Mouse (Mus musculus): ENCODE measurements around the gene Drg1. TPM values are rescaled to one million over a fixed set of nuclear protein-coding genes. Genes with fewer than 3 reads are reported as not detected.

The Drg1 gene
- 215 and 221 TPM in 2 replicates for polyA plus RNA-seq (2015; fragmentation: Nextera tagmentation; extraction: Ambion mirVana)

DNA sequence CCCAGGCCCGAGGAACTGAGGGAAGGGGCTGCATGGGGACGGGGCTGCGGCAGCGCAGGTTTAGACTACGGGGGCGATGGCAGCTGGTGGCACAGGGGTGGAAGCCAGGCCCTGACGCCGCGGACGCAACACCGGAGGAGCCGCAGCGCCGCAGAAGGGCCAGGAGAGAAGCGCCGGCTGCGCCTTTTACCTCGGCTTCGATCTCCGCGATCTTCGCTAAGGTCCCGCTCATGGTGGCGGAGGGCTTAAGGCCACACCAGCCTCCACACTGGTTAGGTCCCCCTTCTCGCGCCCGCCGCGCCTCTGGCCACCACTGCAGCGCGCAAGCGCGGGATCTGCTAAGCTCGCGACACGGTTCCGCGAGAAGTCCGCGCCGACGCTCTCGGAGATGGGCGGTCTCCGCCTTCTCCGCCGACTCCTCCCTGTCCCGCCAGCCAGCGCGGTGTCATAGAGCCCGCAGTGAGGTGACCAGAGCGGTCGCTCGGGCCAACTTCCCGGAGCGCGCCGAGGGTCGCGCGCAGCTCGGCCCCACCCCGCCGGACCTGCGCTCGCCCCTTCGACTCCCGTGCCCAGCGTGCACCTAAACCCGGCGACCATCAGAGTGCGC is at the start of gene Drg1:
Gene Drg1 (minus strand): TSS at position 337 of the 607 bp plus-strand sequence.
- H3K27me3 ChIP-seq (replicated peaks), result no peaks in the 10 kb centered on the region
- peak within 1 kb of the TSS; percentile 96 for H3K27ac ChIP-seq
- H3K4me3 ChIP-seq, result peak within 1 kb of the TSS; percentile 92
- no peaks in the 10 kb centered on the region for H3K9me3 ChIP-seq
- under 1% methylated on average over 72 of the region's 72 CpGs for WGBS
- H3K9ac ChIP-seq, result peak within 1 kb of the TSS; percentile 99
- peaks cover 33% of the 10 kb centered on the region for H3K4me1 ChIP-seq
- peak within 1 kb of the TSS; percentile 64 for H3K4me2 ChIP-seq
- H3K36me3 ChIP-seq (replicated peaks), result peaks cover 16% of the 10 kb centered on the region
- peak; percentile 99 for ATAC-seq (replicated peaks)

DNA sequence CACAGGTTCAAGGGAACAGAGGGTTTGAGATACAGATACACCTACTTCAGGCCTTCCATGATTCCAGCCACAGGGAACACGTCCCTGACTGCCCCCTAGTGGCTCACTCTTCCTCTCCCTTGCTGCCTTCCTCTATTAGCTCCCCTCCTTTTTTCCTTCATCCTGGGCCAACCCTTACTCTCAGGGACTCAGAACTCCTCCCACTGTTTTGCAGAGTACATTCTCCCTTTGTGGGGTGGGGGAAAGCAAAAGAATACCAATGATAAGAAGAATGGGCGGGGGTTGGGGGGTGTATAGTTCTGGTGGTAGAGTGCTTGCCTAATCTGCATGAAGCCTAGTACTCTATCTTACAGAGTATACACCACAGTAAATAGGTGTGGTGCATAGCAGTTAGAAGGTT is 47.9 kb upstream of the Drg1 start:
- WGBS, result 29% methylated on average over 2 of the region's 2 CpGs
- Histone ChIP-seq H3K4me2 (no peak overlapping the region), H3K4me3 (no peak overlapping the region), H3K27ac (no peak overlapping the region), H3K9ac (no peak overlapping the region), H3K9me3 (no peaks in the 10 kb centered on the region), H3K36me3 (replicated peaks) (peaks cover 16% of the 10 kb centered on the region), H3K27me3 (replicated peaks) (no peaks in the 10 kb centered on the region), H3K4me1 (no peaks in the 10 kb centered on the region)
- ATAC-seq (replicated peaks), result 0 out of 2 replicates have a peak, but pooled peaks have one; percentile 35

DNA sequence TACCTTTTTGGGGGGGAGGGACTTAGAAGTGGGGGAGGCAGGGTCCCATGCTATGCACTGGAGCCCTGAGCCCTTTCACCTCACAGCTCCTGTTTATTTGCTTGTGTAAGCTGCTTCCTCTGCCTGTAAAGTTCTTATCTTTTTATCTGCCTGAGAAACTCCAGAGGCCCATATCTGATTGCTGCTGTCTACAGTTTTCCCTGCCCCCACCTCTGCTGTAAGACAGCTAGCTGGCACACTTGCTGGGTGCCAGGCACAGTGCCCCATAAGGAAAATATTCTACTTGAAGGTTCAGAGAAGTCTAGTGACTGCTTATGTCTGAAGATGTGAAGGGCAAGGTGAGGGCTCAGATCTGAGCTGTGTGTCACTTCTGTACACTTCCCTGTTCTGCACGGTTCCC is 47.1 kb upstream of the Drg1 start:
- Histone ChIP-seq H3K4me1 (no peaks in the 10 kb centered on the region), H3K4me2 (no peak overlapping the region), H3K9me3 (no peaks in the 10 kb centered on the region), H3K4me3 (no peak overlapping the region), H3K9ac (no peak overlapping the region), H3K36me3 (replicated peaks) (peaks cover 25% of the 10 kb centered on the region), H3K27me3 (replicated peaks) (no peaks in the 10 kb centered on the region), H3K27ac (no peak overlapping the region)
- 93% methylated on average over 1 of the region's 1 CpGs for WGBS
- no peak for ATAC-seq (replicated peaks)

DNA sequence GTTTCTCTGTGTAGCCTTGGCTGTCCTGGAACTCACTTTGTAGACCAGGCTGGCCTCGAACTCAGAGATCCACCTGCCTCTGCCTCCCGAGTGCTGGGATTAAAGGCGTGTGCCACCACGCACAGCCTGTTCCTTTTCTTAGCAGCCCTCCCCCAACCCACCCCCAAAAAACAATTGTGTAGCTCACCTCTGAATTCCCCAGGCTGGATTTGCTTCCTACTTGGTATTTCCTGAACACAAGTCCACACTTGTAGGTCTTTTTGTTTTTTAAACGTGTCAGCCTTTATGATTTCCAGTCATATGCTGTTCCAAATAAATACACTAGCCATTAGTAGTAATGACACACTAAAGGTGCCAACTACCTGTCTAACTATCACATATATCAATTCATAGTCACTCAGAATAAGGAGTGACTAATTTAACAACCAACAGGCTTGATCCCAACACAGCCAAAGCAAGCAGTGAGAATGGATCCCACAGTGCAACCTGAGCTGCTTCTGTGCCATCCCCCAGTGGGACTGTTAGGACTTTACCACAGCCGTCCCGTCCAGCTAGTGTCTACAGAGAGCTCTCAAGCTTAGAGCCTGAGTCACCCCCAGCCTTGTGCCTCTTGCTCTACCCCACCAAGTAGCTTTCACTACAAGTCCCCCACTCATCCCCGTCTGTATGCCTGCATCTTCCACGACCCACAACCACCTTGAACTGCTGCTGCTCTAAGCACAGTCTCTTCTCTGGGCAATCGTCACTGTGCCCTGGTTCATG is 45.6 kb upstream of the Drg1 start:
- no peaks in the 10 kb centered on the region for H3K4me1 ChIP-seq
- ATAC-seq (replicated peaks), result no peak
- WGBS, result 91% methylated on average over 10 of the region's 10 CpGs
- H3K9me3 ChIP-seq, result no peaks in the 10 kb centered on the region
- H3K27ac ChIP-seq, result no peak overlapping the region
- H3K36me3 ChIP-seq (replicated peaks), result peaks cover 40% of the 10 kb centered on the region
- H3K4me2 ChIP-seq, result no peak overlapping the region
- no peaks in the 10 kb centered on the region for H3K27me3 ChIP-seq (replicated peaks)
- H3K9ac ChIP-seq, result no peak overlapping the region
- H3K4me3 ChIP-seq, result no peak overlapping the region

DNA sequence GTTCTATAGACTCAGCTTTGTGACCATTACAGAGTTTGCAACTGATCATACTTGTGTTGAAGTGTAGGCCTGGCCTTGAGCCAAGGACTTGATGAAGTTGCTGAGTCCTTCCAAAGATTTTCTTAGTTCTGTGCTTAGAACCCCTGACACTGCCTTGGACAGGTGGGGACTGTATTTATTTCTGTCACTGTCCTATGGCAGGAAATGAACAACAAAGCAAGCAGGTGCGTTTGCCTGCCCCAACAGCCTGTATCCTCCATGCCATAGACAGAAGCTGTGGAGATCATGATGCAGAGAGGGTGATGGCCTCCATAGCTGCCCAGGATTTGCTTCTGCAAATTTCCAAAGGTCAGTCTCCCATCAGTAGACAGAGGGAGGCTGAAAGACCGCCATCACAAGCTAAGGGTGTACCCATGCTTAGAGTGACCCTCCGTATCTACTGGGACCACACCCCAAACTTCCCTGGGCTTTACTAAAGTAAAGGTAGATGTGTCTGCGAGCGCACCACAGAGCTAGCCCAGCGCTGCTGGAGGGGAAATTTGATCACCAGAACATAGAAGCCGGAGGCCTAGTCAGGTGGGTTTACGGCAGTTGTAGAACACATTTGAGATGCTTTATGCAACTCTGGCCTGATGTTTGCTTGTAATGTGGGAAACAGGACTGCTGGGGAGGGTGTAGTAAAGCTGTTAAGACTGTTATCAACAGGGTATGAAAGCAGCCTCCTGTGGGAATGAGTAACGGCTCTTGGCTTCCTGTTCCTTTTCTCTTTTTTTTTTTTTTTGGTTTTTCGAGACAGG is 44.8 kb upstream of the Drg1 start:
- 88% methylated on average over 10 of the region's 10 CpGs for WGBS
- Histone ChIP-seq H3K9me3 (no peaks in the 10 kb centered on the region), H3K36me3 (replicated peaks) (peaks cover 48% of the 10 kb centered on the region), H3K9ac (no peak overlapping the region), H3K27me3 (replicated peaks) (no peaks in the 10 kb centered on the region), H3K4me3 (no peak overlapping the region), H3K4me2 (no peak overlapping the region), H3K27ac (no peak overlapping the region), H3K4me1 (no peaks in the 10 kb centered on the region)
- no peak for ATAC-seq (replicated peaks)

DNA sequence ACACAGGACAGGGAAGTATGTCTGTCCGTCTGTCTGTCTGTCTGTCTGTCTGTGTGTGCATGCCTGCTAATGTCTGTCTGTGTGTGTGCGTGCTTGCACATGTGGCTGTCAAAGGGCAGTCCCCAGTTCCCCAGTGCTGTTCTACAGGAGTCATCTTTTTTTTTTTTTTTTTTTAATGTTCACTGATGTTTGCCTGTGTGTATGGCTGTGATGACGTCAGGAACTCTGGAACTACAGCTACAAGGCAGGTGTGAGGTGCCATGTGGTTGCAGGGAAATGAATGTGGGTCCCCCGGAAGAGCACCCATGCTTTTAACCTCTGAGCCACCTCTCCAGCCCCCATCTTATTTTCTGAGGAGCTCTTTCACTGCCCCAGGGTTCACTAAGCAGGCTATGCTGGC is 43.7 kb upstream of the Drg1 start:
- H3K9ac ChIP-seq, result no peak overlapping the region
- H3K4me2 ChIP-seq, result no peak overlapping the region
- H3K27ac ChIP-seq, result no peak overlapping the region
- WGBS, result 89% methylated on average over 4 of the region's 4 CpGs
- no peaks in the 10 kb centered on the region for H3K27me3 ChIP-seq (replicated peaks)
- H3K36me3 ChIP-seq (replicated peaks), result peaks cover 56% of the 10 kb centered on the region
- H3K9me3 ChIP-seq, result no peaks in the 10 kb centered on the region
- ATAC-seq (replicated peaks), result no peak
- no peaks in the 10 kb centered on the region for H3K4me1 ChIP-seq
- H3K4me3 ChIP-seq, result no peak overlapping the region

DNA sequence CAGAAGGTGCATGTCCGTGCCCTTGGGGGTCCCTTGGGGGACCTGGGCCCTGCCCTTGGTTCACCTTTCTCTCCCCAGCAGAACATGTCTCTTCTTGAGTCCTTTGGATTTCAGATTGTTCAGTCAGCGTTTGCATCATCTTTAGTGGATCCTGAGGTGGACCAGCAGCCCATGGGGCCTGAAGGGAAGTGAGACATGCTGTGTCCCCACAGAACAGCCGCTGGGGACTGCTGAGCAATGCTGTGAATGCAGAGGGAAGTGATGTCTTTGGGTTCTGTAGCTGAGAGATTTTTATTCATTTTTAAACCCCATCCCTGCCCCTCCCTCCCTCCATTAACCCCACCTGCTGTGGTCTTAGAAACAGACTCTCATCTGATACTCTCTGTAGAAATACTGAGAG is 41.7 kb upstream of the Drg1 start:
- H3K4me1 ChIP-seq, result no peaks in the 10 kb centered on the region
- no peak overlapping the region for H3K4me3 ChIP-seq
- H3K4me2 ChIP-seq, result no peak overlapping the region
- H3K27me3 ChIP-seq (replicated peaks), result no peaks in the 10 kb centered on the region
- 97% methylated on average over 3 of the region's 3 CpGs for WGBS
- no peak for ATAC-seq (replicated peaks)
- no peak overlapping the region for H3K9ac ChIP-seq
- no peak overlapping the region for H3K27ac ChIP-seq
- peaks cover 69% of the 10 kb centered on the region for H3K36me3 ChIP-seq (replicated peaks)
- H3K9me3 ChIP-seq, result no peaks in the 10 kb centered on the region

DNA sequence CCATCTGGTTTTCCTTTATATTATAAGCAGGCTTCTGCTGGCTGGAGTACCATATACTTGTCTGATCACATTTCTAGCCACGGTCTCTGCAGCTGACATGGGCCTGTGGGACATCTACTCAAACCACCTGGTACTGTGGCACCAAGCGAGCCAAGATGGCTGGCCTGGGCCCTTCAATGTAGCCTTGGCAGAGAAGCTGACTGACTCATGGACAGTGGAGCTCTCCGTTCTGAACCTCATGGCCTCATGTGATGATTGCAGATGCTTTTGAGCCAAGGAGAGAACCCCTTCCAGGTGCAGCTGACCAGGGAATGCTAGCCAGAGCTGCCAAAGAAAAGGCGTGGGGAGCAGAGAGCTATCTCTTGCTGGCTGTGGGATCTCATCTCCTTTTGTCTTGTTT is 39.6 kb upstream of the Drg1 start:
- Histone ChIP-seq H3K27me3 (replicated peaks) (no peaks in the 10 kb centered on the region), H3K4me1 (no peaks in the 10 kb centered on the region), H3K36me3 (replicated peaks) (peaks cover 77% of the 10 kb centered on the region), H3K4me3 (no peak overlapping the region), H3K27ac (no peak overlapping the region), H3K9ac (no peak overlapping the region), H3K4me2 (no peak overlapping the region), H3K9me3 (no peaks in the 10 kb centered on the region)
- 93% methylated on average over 4 of the region's 4 CpGs for WGBS
- no peak for ATAC-seq (replicated peaks)

DNA sequence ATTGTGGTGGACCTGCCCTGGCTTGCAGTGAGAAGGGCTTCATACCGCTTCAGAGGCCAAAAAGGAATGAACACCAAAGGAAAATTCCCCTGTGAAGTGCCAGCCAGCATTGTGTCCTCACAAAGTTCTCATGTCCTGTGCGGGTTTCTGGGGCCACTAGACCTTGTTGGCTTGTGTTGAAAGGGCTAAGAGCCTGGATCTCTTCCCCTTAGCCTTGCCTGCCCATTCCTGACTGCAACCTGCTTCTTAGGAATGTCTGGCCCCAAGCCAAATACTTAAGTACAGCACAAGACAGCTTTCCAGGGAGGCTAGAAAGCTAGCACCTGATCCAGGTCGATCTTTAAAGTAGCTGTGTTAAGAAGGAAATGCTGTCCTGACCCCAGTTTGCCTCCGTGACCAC is 36.6 kb upstream of the Drg1 start:
- no peaks in the 10 kb centered on the region for H3K9me3 ChIP-seq
- H3K4me1 ChIP-seq, result no peaks in the 10 kb centered on the region
- H3K4me3 ChIP-seq, result no peak overlapping the region
- H3K4me2 ChIP-seq, result no peak overlapping the region
- peaks cover 73% of the 10 kb centered on the region for H3K36me3 ChIP-seq (replicated peaks)
- H3K9ac ChIP-seq, result no peak overlapping the region
- WGBS, result 88% methylated on average over 4 of the region's 4 CpGs
- ATAC-seq (replicated peaks), result no peak
- H3K27ac ChIP-seq, result no peak overlapping the region
- no peaks in the 10 kb centered on the region for H3K27me3 ChIP-seq (replicated peaks)

DNA sequence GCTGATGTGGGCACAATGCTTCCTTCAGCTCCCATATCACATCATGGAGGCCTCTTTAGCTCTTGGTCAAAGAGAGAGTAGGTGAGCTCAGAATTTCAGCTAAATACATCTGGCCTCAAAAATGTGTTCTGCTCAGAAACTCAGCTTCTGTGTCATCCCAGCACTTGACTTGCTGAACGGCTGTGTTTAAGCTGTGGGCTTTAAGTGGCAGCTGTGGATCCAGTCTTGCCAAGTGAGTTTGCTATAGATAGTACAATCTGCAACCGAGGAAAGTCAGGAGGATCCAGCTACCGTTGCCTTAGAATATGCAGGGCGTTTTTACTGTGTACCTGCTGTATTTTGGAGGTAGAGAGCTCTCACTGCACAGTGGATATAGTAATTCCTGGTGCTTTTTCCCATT is 36.2 kb upstream of the Drg1 start:
- Histone ChIP-seq H3K9ac (no peak overlapping the region), H3K9me3 (no peaks in the 10 kb centered on the region), H3K36me3 (replicated peaks) (peaks cover 69% of the 10 kb centered on the region), H3K27ac (no peak overlapping the region), H3K27me3 (replicated peaks) (no peaks in the 10 kb centered on the region), H3K4me2 (no peak overlapping the region), H3K4me1 (no peaks in the 10 kb centered on the region), H3K4me3 (no peak overlapping the region)
- 91% methylated on average over 4 of the region's 4 CpGs for WGBS
- no peak for ATAC-seq (replicated peaks)

DNA sequence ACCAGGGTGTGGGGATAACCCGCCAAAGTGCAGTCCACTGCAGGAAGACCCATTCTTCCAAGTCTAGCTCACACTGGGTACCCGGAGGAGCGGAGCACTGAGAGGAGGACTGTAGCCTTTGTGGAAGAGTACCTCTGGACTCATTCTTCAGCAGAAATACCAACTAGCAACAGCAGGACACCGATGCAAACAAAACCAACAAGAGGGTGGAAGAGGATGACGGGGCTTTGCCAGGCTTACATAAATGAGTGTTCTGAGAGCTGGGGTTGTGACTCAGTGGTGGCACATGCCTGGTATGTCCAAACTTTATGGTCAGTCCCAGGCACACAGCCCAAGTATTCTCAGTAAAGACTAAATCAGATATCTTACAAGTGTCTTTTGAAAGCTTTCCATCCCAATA is 34.9 kb upstream of the Drg1 start:
- Histone ChIP-seq H3K4me2 (no peak overlapping the region), H3K27me3 (replicated peaks) (no peaks in the 10 kb centered on the region), H3K9ac (no peak overlapping the region), H3K36me3 (replicated peaks) (peaks cover 57% of the 10 kb centered on the region), H3K27ac (no peak overlapping the region), H3K9me3 (no peaks in the 10 kb centered on the region), H3K4me1 (peaks cover 12% of the 10 kb centered on the region), H3K4me3 (no peak overlapping the region)
- ATAC-seq (replicated peaks), result no peak
- WGBS, result 93% methylated on average over 5 of the region's 5 CpGs

DNA sequence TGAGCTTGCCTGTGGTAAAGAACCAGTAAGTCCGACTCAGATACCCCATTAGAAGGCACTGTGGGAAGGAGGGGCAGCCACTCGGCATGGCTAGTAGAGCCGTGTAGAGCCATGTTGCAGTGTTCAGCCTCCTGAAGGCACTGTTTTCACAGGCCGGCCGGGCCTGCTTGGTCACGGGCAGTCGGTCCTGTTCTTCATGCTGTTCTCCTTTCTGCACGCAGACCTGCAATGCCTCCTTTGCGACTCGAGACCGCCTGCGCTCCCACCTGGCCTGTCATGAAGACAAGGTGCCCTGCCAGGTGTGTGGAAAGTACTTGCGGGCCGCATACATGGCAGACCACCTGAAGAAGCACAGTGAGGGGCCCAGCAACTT is 32.6 kb upstream of the Drg1 start:
- no peaks in the 10 kb centered on the region for H3K9me3 ChIP-seq
- H3K27ac ChIP-seq, result no peak overlapping the region
- peaks cover 34% of the 10 kb centered on the region for H3K4me1 ChIP-seq
- no peak overlapping the region for H3K4me3 ChIP-seq
- ATAC-seq (replicated peaks), result no peak
- H3K36me3 ChIP-seq (replicated peaks), result peaks cover 55% of the 10 kb centered on the region
- H3K4me2 ChIP-seq, result no peak overlapping the region
- WGBS, result 91% methylated on average over 14 of the region's 14 CpGs
- H3K27me3 ChIP-seq (replicated peaks), result no peaks in the 10 kb centered on the region
- no peak overlapping the region for H3K9ac ChIP-seq

Data from midbrain, embryonic 15.5 days (tissue).